Mouse (Mus musculus): ENCODE measurements around the gene Gm10719. TPM values are rescaled to one million over a fixed set of nuclear protein-coding genes. Genes with fewer than 3 reads are reported as not detected.
"Not testable (repeated sequence)": the region's sequence is repeated elsewhere in the genome, so short reads cannot be mapped to it uniquely, and the experiment has no call there.

Gm10719 gene
- polyA plus RNA-seq, 1 experiment from 2014 or later = 1.2 TPM

DNA sequence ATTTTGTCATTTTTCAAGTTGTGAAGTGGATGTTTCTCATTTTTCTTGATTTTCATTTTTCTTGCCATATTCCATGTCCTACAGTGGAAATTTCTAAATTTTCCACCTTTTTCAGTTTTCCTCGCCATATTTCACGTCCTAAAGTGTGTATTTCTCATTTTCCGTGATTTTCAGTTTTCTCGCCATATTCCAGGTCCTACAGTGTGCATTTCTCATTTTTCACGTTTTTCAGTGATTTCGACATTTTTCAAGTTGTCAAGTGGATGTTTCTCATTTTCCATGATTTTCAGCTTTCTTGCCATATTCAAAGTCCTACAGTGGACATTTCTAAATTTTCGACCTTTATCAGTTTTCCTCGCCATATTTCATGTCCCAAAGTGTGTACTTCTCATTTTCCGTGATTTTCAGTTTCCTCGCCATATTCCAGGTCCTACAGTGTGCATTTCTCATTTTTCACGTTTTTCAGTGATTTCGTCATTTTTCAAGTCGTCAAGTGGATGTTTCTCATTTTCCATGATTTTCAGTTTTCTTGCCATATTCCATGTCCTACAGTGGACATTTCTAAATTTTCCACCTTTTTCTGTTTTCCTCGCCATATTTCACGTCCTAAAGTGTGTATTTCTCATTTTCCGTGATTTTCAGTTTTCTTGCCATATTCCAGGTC, 6.9 kb downstream of the Gm10719 start:
- not testable (repeated sequence) for H3K4me1 ChIP-seq (ENCODE audit: insufficient read depth, low read depth, low read length); H3K27me3 ChIP-seq (replicated peaks; ENCODE audit: insufficient read depth, low read length); H3K36me3 ChIP-seq (ENCODE audit: insufficient read depth, low read length); DNase-seq (ENCODE audit: low spot score); H3K9ac ChIP-seq (replicated peaks; ENCODE audit: low read depth); H3K9me3 ChIP-seq (ENCODE audit: low read length); H3K27ac ChIP-seq (ENCODE audit: low read length); ATAC-seq; H3K4me2 ChIP-seq (replicated peaks; ENCODE audit: low read depth, low read length); H3K4me3 ChIP-seq (ENCODE audit: low read depth, low read length)
- WGBS = 70% methylated on average over 15 of the region's 16 CpGs

GRCm38 (mm10) chr9:3024912-3025467, 7.8 kb downstream of the Gm10719 start, which contains the start of gene Gm10717:
Gene Gm10717 (plus strand): TSS chr9:3025417.
- not testable (repeated sequence) for H3K27me3 ChIP-seq (replicated peaks; ENCODE audit: insufficient read depth, low read length); H3K36me3 ChIP-seq (ENCODE audit: insufficient read depth, low read length); H3K4me2 ChIP-seq (replicated peaks; ENCODE audit: low read depth, low read length); H3K4me3 ChIP-seq (ENCODE audit: low read depth, low read length); DNase-seq (ENCODE audit: low spot score); H3K27ac ChIP-seq (ENCODE audit: low read length); H3K9ac ChIP-seq (replicated peaks; ENCODE audit: low read depth); ATAC-seq; H3K9me3 ChIP-seq (ENCODE audit: low read length); H3K4me1 ChIP-seq (ENCODE audit: insufficient read depth, low read depth, low read length)
- WGBS = 75% methylated on average over 12 of the region's 12 CpGs

DNA sequence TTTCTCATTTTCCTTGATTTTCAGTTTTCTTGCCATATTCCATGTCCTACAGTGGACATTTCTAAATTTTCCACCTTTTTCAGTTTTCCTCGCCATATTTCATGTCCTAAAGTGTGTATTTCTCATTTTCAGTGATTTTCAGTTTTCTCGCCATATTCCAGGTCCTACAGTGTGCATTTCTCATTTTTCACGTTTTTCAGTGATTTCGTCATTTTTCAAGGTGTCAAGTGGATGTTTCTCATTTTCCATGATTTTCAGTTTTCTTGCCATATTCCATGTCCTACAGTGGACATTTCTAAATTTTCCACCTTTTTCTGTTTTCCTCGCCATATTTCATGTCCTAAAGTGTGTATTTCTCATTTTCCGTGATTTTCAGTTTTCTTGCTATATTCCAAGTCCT, 8.4 kb downstream of the Gm10719 start:
- H3K27me3 ChIP-seq (replicated peaks; ENCODE audit: insufficient read depth, low read length); DNase-seq (ENCODE audit: low spot score); H3K9ac ChIP-seq (replicated peaks; ENCODE audit: low read depth); H3K36me3 ChIP-seq (ENCODE audit: insufficient read depth, low read length); H3K27ac ChIP-seq (ENCODE audit: low read length); H3K4me3 ChIP-seq (ENCODE audit: low read depth, low read length); H3K4me2 ChIP-seq (replicated peaks; ENCODE audit: low read depth, low read length); ATAC-seq; H3K9me3 ChIP-seq (ENCODE audit: low read length); H3K4me1 ChIP-seq (ENCODE audit: insufficient read depth, low read depth, low read length): not testable (repeated sequence)
- 60% methylated on average over 4 of the region's 6 CpGs for WGBS

GRCm38 (mm10) chr9:3026136-3026535, 8.9 kb downstream of the Gm10719 start:
- not testable (repeated sequence) for H3K4me1 ChIP-seq (ENCODE audit: insufficient read depth, low read depth, low read length); H3K9ac ChIP-seq (replicated peaks; ENCODE audit: low read depth); H3K4me3 ChIP-seq (ENCODE audit: low read depth, low read length); ATAC-seq; H3K27me3 ChIP-seq (replicated peaks; ENCODE audit: insufficient read depth, low read length); H3K9me3 ChIP-seq (ENCODE audit: low read length); H3K27ac ChIP-seq (ENCODE audit: low read length); DNase-seq (ENCODE audit: low spot score); H3K36me3 ChIP-seq (ENCODE audit: insufficient read depth, low read length); H3K4me2 ChIP-seq (replicated peaks; ENCODE audit: low read depth, low read length)
- 75% methylated on average over 5 of the region's 5 CpGs for WGBS

GRCm38 (mm10) chr9:3026741-3027140, 9.5 kb downstream of the Gm10719 start:
- H3K4me3 ChIP-seq (ENCODE audit: low read depth, low read length); H3K27ac ChIP-seq (ENCODE audit: low read length); H3K4me2 ChIP-seq (replicated peaks; ENCODE audit: low read depth, low read length); H3K9me3 ChIP-seq (ENCODE audit: low read length); H3K9ac ChIP-seq (replicated peaks; ENCODE audit: low read depth); H3K27me3 ChIP-seq (replicated peaks; ENCODE audit: insufficient read depth, low read length); ATAC-seq; DNase-seq (ENCODE audit: low spot score); H3K4me1 ChIP-seq (ENCODE audit: insufficient read depth, low read depth, low read length); H3K36me3 ChIP-seq (ENCODE audit: insufficient read depth, low read length): not testable (repeated sequence)
- WGBS = 67% methylated on average over 9 of the region's 9 CpGs

GRCm38 (mm10) chr9:3027200-3027599, 10.0 kb downstream of the Gm10719 start:
- 72% methylated on average over 9 of the region's 9 CpGs for WGBS
- H3K9ac ChIP-seq (replicated peaks; ENCODE audit: low read depth); H3K4me3 ChIP-seq (ENCODE audit: low read depth, low read length); H3K27ac ChIP-seq (ENCODE audit: low read length); H3K36me3 ChIP-seq (ENCODE audit: insufficient read depth, low read length); H3K4me1 ChIP-seq (ENCODE audit: insufficient read depth, low read depth, low read length); H3K9me3 ChIP-seq (ENCODE audit: low read length); H3K27me3 ChIP-seq (replicated peaks; ENCODE audit: insufficient read depth, low read length); H3K4me2 ChIP-seq (replicated peaks; ENCODE audit: low read depth, low read length): not testable (repeated sequence)
- peak; percentile 12 for DNase-seq (ENCODE audit: low spot score)
- ATAC-seq = 0 out of 2 replicates have a peak, but pooled peaks have one; percentile 1

DNA sequence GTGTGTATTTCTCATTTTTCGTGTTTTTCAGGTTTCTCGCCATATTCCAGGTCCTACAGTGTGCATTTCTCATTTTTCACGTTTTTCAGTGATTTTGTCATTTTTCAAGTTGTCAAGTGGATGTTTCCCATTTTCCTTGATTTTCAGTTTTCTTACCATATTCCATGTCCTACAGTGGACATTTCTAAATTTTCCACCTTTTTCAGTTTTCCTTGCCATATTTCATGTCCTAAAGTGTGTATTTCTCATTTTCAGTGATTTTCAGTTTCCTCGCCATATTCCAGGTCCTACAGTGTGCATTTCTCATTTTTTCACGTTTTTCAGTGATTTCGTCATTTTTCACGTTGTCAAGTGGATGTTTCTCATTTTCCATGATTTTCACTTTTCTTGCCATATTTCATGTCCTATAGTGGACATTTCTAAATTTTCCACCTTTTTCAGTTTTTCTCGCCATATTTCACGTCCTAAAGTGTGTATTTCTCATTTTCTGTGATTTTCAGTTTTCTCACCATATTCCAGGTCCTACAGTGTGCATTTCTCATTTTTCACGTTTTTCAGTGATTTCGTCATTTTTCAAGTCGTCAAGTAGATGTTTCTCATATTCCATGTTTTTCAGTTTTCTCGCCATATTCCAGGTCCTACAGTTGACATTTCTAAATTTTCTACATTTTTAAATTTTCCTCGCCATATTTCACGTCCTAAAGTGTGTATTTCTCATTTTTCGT, 12.2 kb downstream of the Gm10719 start:
- 63% methylated on average over 12 of the region's 16 CpGs for WGBS
- ATAC-seq; H3K9me3 ChIP-seq (ENCODE audit: low read length); H3K9ac ChIP-seq (replicated peaks; ENCODE audit: low read depth); H3K4me1 ChIP-seq (ENCODE audit: insufficient read depth, low read depth, low read length); H3K27me3 ChIP-seq (replicated peaks; ENCODE audit: insufficient read depth, low read length); H3K4me2 ChIP-seq (replicated peaks; ENCODE audit: low read depth, low read length); H3K27ac ChIP-seq (ENCODE audit: low read length); DNase-seq (ENCODE audit: low spot score); H3K4me3 ChIP-seq (ENCODE audit: low read depth, low read length); H3K36me3 ChIP-seq (ENCODE audit: insufficient read depth, low read length): not testable (repeated sequence)

DNA sequence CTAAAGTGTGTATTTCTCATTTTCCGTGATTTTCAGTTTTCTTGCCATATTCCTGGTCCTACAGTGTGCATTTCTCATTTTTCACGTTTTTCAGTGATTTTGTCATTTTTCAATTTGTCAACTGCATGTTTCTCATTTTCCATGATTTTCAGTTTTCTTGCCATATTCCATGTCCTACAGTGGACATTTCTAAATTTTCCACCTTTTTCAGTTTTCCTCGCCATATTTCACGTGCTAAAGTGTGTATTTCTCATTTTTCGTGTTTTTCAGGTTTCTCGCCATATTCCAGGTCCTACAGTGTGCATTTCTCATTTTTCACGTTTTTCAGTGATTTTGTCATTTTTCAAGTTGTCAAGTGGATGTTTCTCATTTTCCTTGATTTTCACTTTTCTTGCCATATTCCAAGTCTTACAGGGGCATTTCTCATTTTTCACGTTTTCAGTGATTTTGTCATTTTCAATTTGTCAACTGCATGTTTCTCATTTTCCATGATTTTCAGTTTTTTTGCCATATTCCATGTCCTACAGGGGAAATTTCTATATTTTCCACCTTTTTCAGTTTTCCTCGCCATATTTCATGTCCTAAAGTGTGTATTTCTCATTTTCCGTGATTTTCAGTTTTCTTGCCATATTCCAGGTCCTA, 13.6 kb downstream of the Gm10719 start:
- ATAC-seq = 0 out of 2 replicates have a peak, but pooled peaks have one; percentile 19
- not testable (repeated sequence) for H3K9me3 ChIP-seq (ENCODE audit: low read length); H3K27ac ChIP-seq (ENCODE audit: low read length); H3K36me3 ChIP-seq (ENCODE audit: insufficient read depth, low read length); H3K27me3 ChIP-seq (replicated peaks; ENCODE audit: insufficient read depth, low read length); H3K4me3 ChIP-seq (ENCODE audit: low read depth, low read length); H3K4me2 ChIP-seq (replicated peaks; ENCODE audit: low read depth, low read length); H3K9ac ChIP-seq (replicated peaks; ENCODE audit: low read depth); H3K4me1 ChIP-seq (ENCODE audit: insufficient read depth, low read depth, low read length)
- WGBS = 66% methylated on average over 2 of the region's 10 CpGs
- peak; percentile 93 for DNase-seq (ENCODE audit: low spot score)

DNA sequence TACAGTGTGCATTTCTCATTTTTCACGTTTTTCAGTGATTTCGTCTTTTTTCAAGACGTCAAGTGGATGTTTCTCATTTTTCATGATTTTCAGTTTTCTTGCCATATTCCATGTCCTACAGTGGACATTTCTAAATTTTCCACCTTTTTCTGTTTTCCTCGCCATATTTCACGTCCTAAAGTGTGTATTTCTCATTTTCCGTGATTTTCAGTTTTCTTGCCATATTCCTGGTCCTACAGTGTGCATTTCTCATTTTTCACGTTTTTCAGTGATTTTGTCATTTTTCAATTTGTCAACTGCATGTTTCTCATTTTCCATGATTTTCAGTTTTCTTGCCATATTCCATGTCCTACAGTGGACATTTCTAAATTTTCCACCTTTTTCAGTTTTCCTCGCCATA, 17.1 kb downstream of the Gm10719 start, which contains the start of gene Gm17535:
Gm17535 (plus strand) TSS at position 301 of the 400 bp plus-strand sequence.
- DNase-seq (ENCODE audit: low spot score); H3K9ac ChIP-seq (replicated peaks; ENCODE audit: low read depth); H3K36me3 ChIP-seq (ENCODE audit: insufficient read depth, low read length); H3K4me2 ChIP-seq (replicated peaks; ENCODE audit: low read depth, low read length); H3K27me3 ChIP-seq (replicated peaks; ENCODE audit: insufficient read depth, low read length); H3K9me3 ChIP-seq (ENCODE audit: low read length); H3K27ac ChIP-seq (ENCODE audit: low read length); H3K4me1 ChIP-seq (ENCODE audit: insufficient read depth, low read depth, low read length); ATAC-seq; H3K4me3 ChIP-seq (ENCODE audit: low read depth, low read length): not testable (repeated sequence)
- no CpG with 5 or more reads among the region's 8 CpGs for WGBS

All from lung, postnatal 0 days (tissue).